Mouse (Mus musculus) thymus, adult 2 months (tissue): Measurements from ENCODE around the gene Smim12. TPM values are rescaled to one million over a fixed set of nuclear protein-coding genes. Genes with fewer than 3 reads are reported as not detected.

Source experiments
- DNase-seq: peaks from one replicate; pipeline ENCODE4 v3.0.0; 2021
- H3K27ac ChIP-seq: fragments of 200-500 bp; 2 replicates; pipeline ENCODE4 v1.5.1; 2012; ENCODE audit warnings: low read length, control low read depth; ENCODE audit not compliant: control insufficient read depth, insufficient read depth
- H3K27me3 ChIP-seq: fragments of 200-500 bp; 2 replicates; pipeline ENCODE4 v1.6.1; 2012; ENCODE audit warnings: mild to moderate bottlenecking, low read length, moderate library complexity, mixed read lengths; ENCODE audit not compliant: control insufficient read depth, insufficient read depth
- H3K36me3 ChIP-seq: fragments of 200-500 bp; 2 replicates; pipeline ENCODE4 v1.6.1; 2012; ENCODE audit warnings: mild to moderate bottlenecking, low read length, moderate library complexity; ENCODE audit not compliant: control insufficient read depth, insufficient read depth
- H3K4me1 ChIP-seq: fragments of 200-500 bp; replicated peaks from 2 replicates; pipeline ENCODE4 v1.6.1; 2012; ENCODE audit warnings: low read length; ENCODE audit not compliant: control insufficient read depth, insufficient read depth
- H3K4me3 ChIP-seq: fragments of 200-500 bp; 2 replicates; pipeline ENCODE4 v1.5.1; 2012; ENCODE audit warnings: mild to moderate bottlenecking, low read length, control low read depth, moderate library complexity; ENCODE audit not compliant: control insufficient read depth, insufficient read depth
- CTCF ChIP-seq: fragments of 200-500 bp; IDR thresholded peaks from 2 replicates; pipeline ENCODE4 v1.5.1; 2012; ENCODE audit warnings: mild to moderate bottlenecking, control low read depth, low read length, moderate library complexity, borderline replicate concordance; ENCODE audit not compliant: control insufficient read depth, poor library complexity, insufficient read depth; ENCODE audit errors: extremely low read depth
- POLR2A ChIP-seq: fragments of 200-500 bp; IDR thresholded peaks from 2 replicates; pipeline ENCODE4 v1.6.1; 2012; ENCODE audit warnings: mild to moderate bottlenecking, low read length, control low read depth, moderate library complexity; ENCODE audit not compliant: control insufficient read depth, poor library complexity, insufficient read depth; ENCODE audit errors: extremely low read depth
- WGBS: fragments of 180-500 bp; shearing (Covaris S2); methylation state at CpG from one replicate; pipeline ENCODE4 v1.1.7; 2018; 5-methylcytosine and 5-hydroxymethylcytosine counted together
- polyA plus RNA-seq: library from polyadenylated mRNA; depleted of rRNA; stranded (reverse); fragments of >200 nt; gene quantifications from 2 replicates; pipeline ENCODE4 v1.2.3, GENCODE M21; 2012

The Smim12 gene
- polyA plus RNA-seq, 1 experiment, result 32.5 TPM

GRCm38 (mm10) chr4:127249701-127250349 lies 6.2 kb downstream of the Smim12 start:
- TF ChIP-seq CTCF (peak; percentile 87), POLR2A (no peak)
- 1% methylated on average over 5 of the region's 5 CpGs for WGBS
- Histone ChIP-seq H3K27me3 (no peaks in the 10 kb centered on the region), H3K27ac (no peak overlapping the region), H3K4me1 (peaks cover under 1% of the 10 kb centered on the region; the same call in 1 of the 2 replicates), H3K36me3 (no peaks in the 10 kb centered on the region), H3K4me3 (no peak overlapping the region)
- DNase-seq, result peak; percentile 95

GRCm38 (mm10) chr4:127251963-127252585 lies 8.5 kb downstream of the Smim12 start:
- no peak overlapping the region for H3K4me3 ChIP-seq
- DNase-seq, result no peak
- no peaks in the 10 kb centered on the region for H3K4me1 ChIP-seq
- 45% methylated on average over 22 of the region's 22 CpGs for WGBS
- TF ChIP-seq CTCF, result no peak
- no peak for TF ChIP-seq POLR2A
- no peaks in the 10 kb centered on the region for H3K36me3 ChIP-seq
- H3K27me3 ChIP-seq, result no peaks in the 10 kb centered on the region
- no peak overlapping the region for H3K27ac ChIP-seq

GRCm38 (mm10) chr4:127256739-127257138 lies 13.2 kb downstream of the Smim12 start:
- 19% methylated on average over 5 of the region's 5 CpGs for WGBS
- no peaks in the 10 kb centered on the region for H3K36me3 ChIP-seq
- TF ChIP-seq POLR2A (no peak), CTCF (no peak)
- no peaks in the 10 kb centered on the region for H3K4me1 ChIP-seq
- no peak for DNase-seq
- H3K27me3 ChIP-seq, result no peaks in the 10 kb centered on the region
- no peak overlapping the region for H3K27ac ChIP-seq
- H3K4me3 ChIP-seq, result no peak overlapping the region

GRCm38 (mm10) chr4:127258186-127258897 lies 14.8 kb downstream of the Smim12 start:
- H3K4me1 ChIP-seq, result no peaks in the 10 kb centered on the region
- 62% methylated on average over 12 of the region's 12 CpGs for WGBS
- TF ChIP-seq CTCF (no peak), POLR2A (no peak)
- no peak overlapping the region for H3K4me3 ChIP-seq
- no peaks in the 10 kb centered on the region for H3K27me3 ChIP-seq
- no peaks in the 10 kb centered on the region for H3K36me3 ChIP-seq
- no peak for DNase-seq
- H3K27ac ChIP-seq, result no peak overlapping the region

DNA sequence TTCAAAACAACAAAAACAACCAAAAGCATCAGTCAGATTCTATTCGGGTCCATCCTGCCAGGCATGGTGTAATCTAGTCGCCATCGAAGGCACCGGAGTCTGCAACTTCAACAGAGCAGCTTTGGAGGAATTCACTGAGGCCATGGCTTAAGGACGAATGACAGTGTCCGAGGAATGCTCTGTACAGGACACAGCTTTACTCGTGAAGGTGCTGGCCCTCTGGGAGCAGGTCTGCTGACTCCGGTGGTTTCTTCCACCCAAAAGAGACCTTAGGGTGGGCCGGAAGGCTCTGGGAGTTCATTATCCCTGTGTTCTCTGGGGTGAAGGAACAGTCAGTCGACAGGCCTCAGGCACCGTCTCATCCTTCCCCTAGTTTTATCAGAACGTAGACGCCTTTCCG lies 18.0 kb downstream of the Smim12 start:
- no peak for TF ChIP-seq CTCF
- no peak for TF ChIP-seq POLR2A
- Histone ChIP-seq H3K4me3 (no peak overlapping the region), H3K27ac (no peak overlapping the region), H3K36me3 (no peaks in the 10 kb centered on the region), H3K4me1 (no peaks in the 10 kb centered on the region), H3K27me3 (no peaks in the 10 kb centered on the region)
- 93% methylated on average over 14 of the region's 14 CpGs for WGBS
- DNase-seq, result no peak

GRCm38 (mm10) chr4:127263438-127264182 lies 20.0 kb downstream of the Smim12 start:
- no peaks in the 10 kb centered on the region for H3K27me3 ChIP-seq
- no peaks in the 10 kb centered on the region for H3K36me3 ChIP-seq
- H3K4me1 ChIP-seq, result no peaks in the 10 kb centered on the region
- 54% methylated on average over 19 of the region's 19 CpGs for WGBS
- no peak overlapping the region for H3K4me3 ChIP-seq
- H3K27ac ChIP-seq, result no peak overlapping the region
- TF ChIP-seq POLR2A (no peak), CTCF (no peak)
- no peak for DNase-seq
